Mouse (Mus musculus): ENCODE results near the gene Rnls. TPM values are rescaled to one million over a fixed set of nuclear protein-coding genes. Genes with fewer than 3 reads are reported as not detected.
"Not testable (repeated sequence)": the region's sequence is repeated elsewhere in the genome, so short reads cannot be mapped to it uniquely, and the experiment has no call there.

Gene Rnls
- not detected in 2 replicates for total RNA-seq (2012; rRNA removed)
- polyA plus RNA-seq (2012; ENCODE audit: insufficient read depth in 1 of 2, insufficient read length in 2 of 2, low read depth in 1 of 2, low replicate concordance in 2 of 2, missing spikeins in 1 of 2), result not detected

- no peak for DNase-seq (ENCODE audit: low read depth, low spot score)
- no peaks in the 10 kb centered on the region for H3K9me3 ChIP-seq (replicated peaks; ENCODE audit: insufficient read depth, low read length)
- H3K79me2 ChIP-seq (ENCODE audit: control insufficient read depth, insufficient read depth, low read length, poor library complexity), result no peaks in the 10 kb centered on the region
- no peaks in the 10 kb centered on the region for H3K36me3 ChIP-seq (ENCODE audit: control insufficient read depth in 1 of 2, insufficient read depth in 2 of 2, low read length in 2 of 2)
- TF ChIP-seq POLR2A (IDR thresholded peaks at IDR 0.05; ENCODE audit: control insufficient read depth in 1 of 2, insufficient read depth in 1 of 2, low read depth in 1 of 2, low read length in 2 of 2, poor library complexity in 1 of 2), result no peak
- no peaks in the 10 kb centered on the region for H3K27me3 ChIP-seq (ENCODE audit: control insufficient read depth in 1 of 2, insufficient read depth in 2 of 2, low read length in 2 of 2)
- H3K4me3 ChIP-seq (ENCODE audit: control insufficient read depth in 1 of 2, insufficient read depth in 1 of 2, low read depth in 2 of 2, low read length in 2 of 2), result no peak within 1 kb of the TSS
- H3K27ac ChIP-seq (ENCODE audit: control insufficient read depth, low read depth, low read length), result no peak within 1 kb of the TSS
- H3K9ac ChIP-seq (ENCODE audit: control insufficient read depth, low read depth, low read length, poor library complexity, severe bottlenecking), result no peak within 1 kb of the TSS
- H3K4me1 ChIP-seq (ENCODE audit: control insufficient read depth in 1 of 2, insufficient read depth in 2 of 2, low read length in 2 of 2), result no peaks in the 10 kb centered on the region
Observed at GRCm38 (mm10) chr19:33391651-33392382, at the start of gene Rnls. TSS of gene Rnls (minus strand) at chr19:33392295.

GRCm38 (mm10) chr19:33429457-33429856 lies 37.4 kb upstream of the Rnls start:
- Histone ChIP-seq H3K36me3 (ENCODE audit: control insufficient read depth in 1 of 2, insufficient read depth in 2 of 2, low read length in 2 of 2) (no peaks in the 10 kb centered on the region), H3K27me3 (ENCODE audit: control insufficient read depth in 1 of 2, insufficient read depth in 2 of 2, low read length in 2 of 2) (no peaks in the 10 kb centered on the region), H3K4me3 (ENCODE audit: control insufficient read depth in 1 of 2, insufficient read depth in 1 of 2, low read depth in 2 of 2, low read length in 2 of 2) (no peak overlapping the region), H3K9me3 (replicated peaks; ENCODE audit: insufficient read depth, low read length) (no peaks in the 10 kb centered on the region), H3K79me2 (ENCODE audit: control insufficient read depth, insufficient read depth, low read length, poor library complexity) (no peaks in the 10 kb centered on the region), H3K9ac (ENCODE audit: control insufficient read depth, low read depth, low read length, poor library complexity, severe bottlenecking) (no peak overlapping the region), H3K4me1 (ENCODE audit: control insufficient read depth in 1 of 2, insufficient read depth in 2 of 2, low read length in 2 of 2) (no peaks in the 10 kb centered on the region), H3K27ac (ENCODE audit: control insufficient read depth, low read depth, low read length) (no peak overlapping the region)
- TF ChIP-seq ZKSCAN1 (IDR thresholded peaks at IDR 0.05; ENCODE audit: low read depth, low read length) (no peak), POLR2AphosphoS2 (IDR thresholded peaks at IDR 0.05; ENCODE audit: low read length) (no peak), RCOR1 (IDR thresholded peaks at IDR 0.05; ENCODE audit: low read depth, low read length) (no peak), CHD1 (IDR thresholded peaks at IDR 0.05; ENCODE audit: low read depth, low read length) (no peak), UBTF (IDR thresholded peaks at IDR 0.05; ENCODE audit: borderline replicate concordance, insufficient read depth, low read depth, low read length) (no peak), SMC3 (IDR thresholded peaks at IDR 0.05; ENCODE audit: low read depth, low read length) (no peak), TAL1 (IDR thresholded peaks at IDR 0.05; ENCODE audit: low read length) (no peak), NRF1 (IDR thresholded peaks at IDR 0.05; ENCODE audit: insufficient read depth, low read depth, low read length, poor library complexity, severe bottlenecking) (no peak), ZMIZ1 (IDR thresholded peaks at IDR 0.05; ENCODE audit: low read depth, low read length) (no peak), MAZ (IDR thresholded peaks at IDR 0.05; ENCODE audit: low read depth, low read length) (no peak), MAFK (IDR thresholded peaks at IDR 0.05; ENCODE audit: borderline replicate concordance, low read depth, low read length) (no peak), EP300 (IDR thresholded peaks at IDR 0.05; ENCODE audit: low read depth in 1 of 2, low read length in 2 of 2) (no peak), ETS1 (IDR thresholded peaks at IDR 0.05; ENCODE audit: low read depth, low read length) (no peak)
- DNase-seq (ENCODE audit: low read depth, low spot score), result no peak

- not testable (repeated sequence) for H3K9ac ChIP-seq (ENCODE audit: control insufficient read depth, low read depth, low read length, poor library complexity, severe bottlenecking); H3K9me3 ChIP-seq (replicated peaks; ENCODE audit: insufficient read depth, low read length); H3K27ac ChIP-seq (ENCODE audit: control insufficient read depth, low read depth, low read length); H3K36me3 ChIP-seq (ENCODE audit: control insufficient read depth in 1 of 2, insufficient read depth in 2 of 2, low read length in 2 of 2); H3K27me3 ChIP-seq (ENCODE audit: control insufficient read depth in 1 of 2, insufficient read depth in 2 of 2, low read length in 2 of 2); H3K79me2 ChIP-seq (ENCODE audit: control insufficient read depth, insufficient read depth, low read length, poor library complexity); H3K4me1 ChIP-seq (ENCODE audit: control insufficient read depth in 1 of 2, insufficient read depth in 2 of 2, low read length in 2 of 2); DNase-seq (ENCODE audit: low read depth, low spot score); H3K4me3 ChIP-seq (ENCODE audit: control insufficient read depth in 1 of 2, insufficient read depth in 1 of 2, low read depth in 2 of 2, low read length in 2 of 2)
Observed at GRCm38 (mm10) chr19:33419368-33419767, 27.3 kb upstream of the Rnls start.
